Mouse (Mus musculus) left cerebral cortex, postnatal 4 days (tissue): ENCODE measurements at regions not wholly inside any gene's neighbourhood (a gene's known extent, or its start where the extent isn't known, plus 50 kb on each side); places are given as distances from the start of the nearest gene placed in this dataset.
A peak's percentile ranks its signal among the peaks of the same experiment; 100 is the strongest.
"Not testable (repeated sequence)": the region's sequence is repeated elsewhere in the genome, so short reads cannot be mapped to it uniquely, and the experiment has no call there.

Experiments
- DNase-seq: peaks from one replicate; pipeline ENCODE4 v3.0.0-alpha.2; 2022
- intact Hi-C: fragments of 180-260 bp; cut with DNase I; formaldehyde crosslinking; loops from one replicate; pipeline ENCODE4 v1.15.1; 2025

- DNase-seq, intact Hi-C loops: not testable (repeated sequence)
Measured at GRCm38 (mm10) chr7:75398480-75398879, 56.9 kb upstream of the Akap13 start.

GRCm38 (mm10) chr7:75398904-75399724 is 56.2 kb upstream of the Akap13 start:
- intact Hi-C loops: no loop called here

GRCm38 (mm10) chr7:75400471-75400870 is 54.9 kb upstream of the Akap13 start:
- intact Hi-C loops: no loop called here
- DNase-seq: no peak

More at GRCm38 (mm10) chr7:75398904-75399724, 56.2 kb upstream of the Akap13 start:
- DNase-seq: peak; percentile 16

GRCm38 (mm10) chr7:75404955-75405354 is 50.4 kb upstream of the Akap13 start:
- DNase-seq: no peak
- intact Hi-C loops: no loop called here
